Mouse (Mus musculus) lung, adult 2 months (tissue): ENCODE measurements around the gene Tenm2. TPM values are rescaled to one million over a fixed set of nuclear protein-coding genes. Genes with fewer than 3 reads are reported as not detected.

Experiments
- DNase-seq: peaks from one replicate; pipeline ENCODE4 v3.0.0; 2022
- H3K4me1 ChIP-seq: fragments of 200-500 bp; 2 replicates; pipeline ENCODE4 v1.6.1; 2011; ENCODE audit warnings: low read length; ENCODE audit not compliant: control insufficient read depth, insufficient read depth
- H3K4me3 ChIP-seq: fragments of 200-500 bp; replicated peaks from 2 replicates; pipeline ENCODE3; 2011; ENCODE audit warnings: low read depth, mild to moderate bottlenecking, control low read depth, low read length; ENCODE audit errors: extremely low read depth
- CTCF ChIP-seq: fragments of 200-500 bp; IDR thresholded peaks from 2 replicates; pipeline ENCODE4 v1.5.1; 2011; ENCODE audit warnings: mild to moderate bottlenecking, low read length, control low read depth; ENCODE audit not compliant: insufficient read depth
- POLR2A ChIP-seq: fragments of 200-500 bp; IDR thresholded peaks from 2 replicates; pipeline ENCODE4 v1.6.1; 2011; ENCODE audit warnings: low read depth, mild to moderate bottlenecking, control low read depth, low read length, borderline replicate concordance; ENCODE audit errors: extremely low read depth
- WGBS: fragments of 180-500 bp; shearing (Covaris S2); methylation state at CpG from one replicate; pipeline ENCODE4 v1.1.7; 2018; 5-methylcytosine and 5-hydroxymethylcytosine counted together
- polyA plus RNA-seq: library from polyadenylated mRNA; depleted of rRNA; stranded (reverse); fragments of >200 nt; gene quantifications from 2 replicates; pipeline ENCODE4 v1.2.3, GENCODE M21; 2012

Gene Tenm2
- polyA plus RNA-seq, 1 experiment, result 0.36 TPM

GRCm38 (mm10) chr11:36702881-36703280 is 532.9 kb downstream of the Tenm2 start:
- Histone ChIP-seq H3K4me1 (no peaks in the 10 kb centered on the region), H3K4me3 (no peak overlapping the region)
- WGBS, result 70% methylated on average over 2 of the region's 2 CpGs
- no peak for DNase-seq
- no peak for TF ChIP-seq CTCF
- TF ChIP-seq POLR2A, result no peak

DNA sequence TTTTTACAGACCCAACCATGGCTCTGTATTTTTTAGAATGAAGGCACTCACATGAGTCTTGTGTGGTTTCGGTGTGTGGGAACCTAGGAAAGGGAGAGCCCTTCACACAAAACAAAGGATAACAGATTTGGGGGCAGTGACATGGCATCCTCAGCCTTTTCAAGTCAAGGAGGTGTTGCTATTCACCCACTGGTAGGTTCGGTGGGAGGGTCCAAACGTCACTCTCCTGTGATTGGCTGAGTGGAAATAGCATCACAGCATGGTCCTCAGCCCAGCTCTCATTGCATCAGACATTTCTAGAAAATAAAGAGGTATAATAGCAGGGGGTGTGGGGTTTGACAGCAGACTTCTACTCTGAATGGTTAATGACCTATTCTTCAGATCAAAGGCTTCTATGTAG is 534.8 kb downstream of the Tenm2 start:
- DNase-seq, result no peak
- no peaks in the 10 kb centered on the region for H3K4me1 ChIP-seq
- WGBS, result 85% methylated on average over 3 of the region's 3 CpGs
- TF ChIP-seq POLR2A, result no peak
- TF ChIP-seq CTCF, result no peak
- H3K4me3 ChIP-seq, result no peak overlapping the region

DNA sequence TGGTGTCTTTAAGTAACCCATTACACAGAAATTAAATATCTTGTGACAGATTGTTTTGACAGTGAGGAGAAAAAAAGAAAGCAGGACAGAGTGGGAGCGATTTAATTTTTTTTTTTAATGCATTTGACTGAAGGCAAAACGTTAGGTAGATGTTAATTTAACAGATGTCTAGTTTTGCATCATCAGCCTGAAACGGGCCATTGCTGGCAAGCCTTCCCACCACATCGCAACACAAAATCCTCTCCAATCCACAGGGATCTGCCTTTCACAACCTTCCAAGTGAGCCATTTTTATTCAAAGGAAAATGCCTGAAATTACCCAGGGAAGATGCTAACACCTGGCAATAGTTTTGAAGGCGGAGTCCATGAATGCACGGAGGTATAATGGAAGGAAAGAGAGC is 535.6 kb downstream of the Tenm2 start:
- no peak for DNase-seq
- H3K4me3 ChIP-seq, result no peak overlapping the region
- 81% methylated on average over 6 of the region's 6 CpGs for WGBS
- TF ChIP-seq CTCF, result no peak
- no peak for TF ChIP-seq POLR2A
- no peaks in the 10 kb centered on the region for H3K4me1 ChIP-seq

DNA sequence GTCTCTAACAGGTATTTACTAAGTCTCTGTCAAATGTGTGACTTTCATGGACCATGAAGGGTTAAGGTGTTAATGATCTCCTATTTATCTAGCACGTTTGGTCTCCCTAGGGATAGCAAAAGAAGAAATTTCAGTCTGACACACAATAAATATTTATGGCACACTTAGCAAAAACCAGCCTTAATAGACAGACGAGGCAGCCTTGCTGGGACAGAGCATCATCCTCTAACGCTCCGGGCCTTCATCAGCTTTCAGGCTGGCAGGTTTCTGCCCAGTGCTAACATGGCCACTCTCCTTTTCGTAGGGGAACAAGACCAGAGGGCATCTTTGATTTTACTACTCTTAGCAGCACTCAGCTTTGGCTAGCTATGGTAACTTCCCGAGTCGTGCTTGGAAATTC is 537.5 kb downstream of the Tenm2 start:
- no peaks in the 10 kb centered on the region for H3K4me1 ChIP-seq
- no peak for DNase-seq
- WGBS, result 72% methylated on average over 7 of the region's 7 CpGs
- no peak overlapping the region for H3K4me3 ChIP-seq
- no peak for TF ChIP-seq POLR2A
- no peak for TF ChIP-seq CTCF

GRCm38 (mm10) chr11:36697816-36698215 is 537.9 kb downstream of the Tenm2 start:
- no peak for DNase-seq
- no peak overlapping the region for H3K4me3 ChIP-seq
- no peaks in the 10 kb centered on the region for H3K4me1 ChIP-seq
- WGBS, result 45% methylated on average over 8 of the region's 8 CpGs
- TF ChIP-seq POLR2A (no peak), CTCF (no peak)

DNA sequence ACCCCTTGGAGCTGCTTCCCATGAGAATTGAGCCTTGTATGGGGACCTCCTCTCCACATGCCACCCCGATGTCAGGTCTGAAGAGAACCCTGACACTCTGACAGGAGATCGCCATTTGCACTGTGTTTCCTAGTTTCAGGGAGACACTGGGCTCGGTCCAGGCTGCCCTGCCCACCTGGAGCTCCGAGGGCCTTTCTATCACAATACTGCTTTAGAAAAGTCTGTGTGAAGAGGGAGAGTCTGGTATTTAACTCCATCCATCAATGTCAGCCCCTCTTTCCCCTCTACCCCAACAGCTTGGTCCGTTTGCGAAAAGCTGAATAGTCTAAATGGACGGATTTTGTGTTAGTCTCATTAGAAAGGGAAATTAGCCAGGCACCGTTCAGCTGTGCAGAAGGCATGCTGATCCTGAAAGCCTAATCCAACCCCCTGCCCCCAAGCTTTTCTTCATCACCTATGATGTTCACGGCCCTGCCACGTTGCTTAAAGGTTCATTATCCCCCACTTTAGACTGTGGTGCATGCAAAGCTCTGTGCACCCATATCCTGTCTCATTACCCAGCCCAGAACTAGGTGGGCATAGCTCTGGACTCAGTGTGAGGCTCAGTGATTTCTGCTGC is 538.6 kb downstream of the Tenm2 start:
- H3K4me1 ChIP-seq, result no peaks in the 10 kb centered on the region
- 53% methylated on average over 10 of the region's 10 CpGs for WGBS
- no peak overlapping the region for H3K4me3 ChIP-seq
- DNase-seq, result no peak
- TF ChIP-seq CTCF (no peak), POLR2A (no peak)

GRCm38 (mm10) chr11:36694810-36695209 is 541.0 kb downstream of the Tenm2 start:
- DNase-seq, result no peak
- TF ChIP-seq CTCF (no peak), POLR2A (no peak)
- 59% methylated on average over 8 of the region's 8 CpGs for WGBS
- H3K4me3 ChIP-seq, result no peak overlapping the region
- H3K4me1 ChIP-seq, result no peaks in the 10 kb centered on the region

GRCm38 (mm10) chr11:36692637-36693036 is 543.1 kb downstream of the Tenm2 start:
- WGBS, result 51% methylated on average over 3 of the region's 3 CpGs
- no peak for DNase-seq
- no peak for TF ChIP-seq POLR2A
- no peaks in the 10 kb centered on the region for H3K4me1 ChIP-seq
- no peak overlapping the region for H3K4me3 ChIP-seq

GRCm38 (mm10) chr11:36690826-36691225 is 544.9 kb downstream of the Tenm2 start:
- 72% methylated on average over 6 of the region's 6 CpGs for WGBS
- TF ChIP-seq CTCF, result no peak
- TF ChIP-seq POLR2A, result no peak
- DNase-seq, result no peak
- Histone ChIP-seq H3K4me1 (no peaks in the 10 kb centered on the region), H3K4me3 (no peak overlapping the region)

DNA sequence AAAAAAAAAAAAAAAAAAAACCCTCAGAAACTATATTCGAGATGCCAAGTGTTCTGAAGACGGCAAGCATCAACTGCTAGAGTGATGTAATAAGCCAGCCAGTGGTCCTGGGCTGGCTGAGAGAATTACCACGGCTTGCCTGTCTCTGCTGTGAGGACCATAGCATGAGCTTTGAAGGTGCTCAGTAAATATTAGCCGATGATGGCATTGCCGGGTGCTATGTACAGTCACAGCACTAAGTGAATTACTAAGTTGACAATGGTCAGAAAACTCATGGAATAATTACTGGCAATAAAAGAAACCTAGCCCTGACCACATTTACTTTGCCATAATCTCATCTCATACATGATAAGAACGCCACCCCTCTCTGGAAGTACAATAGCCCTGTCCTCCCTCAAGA is 549.5 kb downstream of the Tenm2 start:
- H3K4me1 ChIP-seq, result no peaks in the 10 kb centered on the region
- WGBS, result 60% methylated on average over 6 of the region's 6 CpGs
- TF ChIP-seq POLR2A (no peak), CTCF (no peak)
- DNase-seq, result no peak
- no peak overlapping the region for H3K4me3 ChIP-seq
